Mouse (Mus musculus) kidney, adult 2 months (tissue): ENCODE measurements at regions not wholly inside any gene's neighbourhood (a gene's known extent, or its start where the extent isn't known, plus 50 kb on each side); places are given as distances from the start of the nearest gene placed in this dataset.

Experiments
- DNase-seq: peaks from one replicate; pipeline ENCODE4 v3.0.0; 2021
- H3K27ac ChIP-seq: fragments of 200-500 bp; 2 replicates; pipeline ENCODE4 v1.5.1; 2012; ENCODE audit warnings: low read depth, low read length, control low read depth, inconsistent platforms; ENCODE audit not compliant: insufficient read depth
- H3K27me3 ChIP-seq: fragments of 200-500 bp; replicated peaks from 2 replicates; pipeline ENCODE4 v1.6.1; 2012; ENCODE audit warnings: mild to moderate bottlenecking, moderate library complexity, low read length, inconsistent platforms; ENCODE audit not compliant: control insufficient read depth, insufficient read depth
- H3K36me3 ChIP-seq: fragments of 200-500 bp; 2 replicates; pipeline ENCODE4 v1.6.1; 2012; ENCODE audit warnings: mild to moderate bottlenecking, moderate library complexity, low read length, inconsistent platforms; ENCODE audit not compliant: control insufficient read depth, insufficient read depth
- H3K4me1 ChIP-seq: fragments of 200-500 bp; 2 replicates; pipeline ENCODE4 v1.6.1; 2011; ENCODE audit warnings: low read length; ENCODE audit not compliant: control insufficient read depth, insufficient read depth
- H3K4me3 ChIP-seq: fragments of 200-500 bp; 2 replicates; pipeline ENCODE4 v1.5.1; 2011; ENCODE audit warnings: mild to moderate bottlenecking, low read depth, low read length, control low read depth; ENCODE audit not compliant: insufficient read depth
- CTCF ChIP-seq: fragments of 200-500 bp; conservative IDR thresholded peaks from 2 replicates; pipeline ENCODE4 v1.5.1; 2011; ENCODE audit warnings: low read depth, mild to moderate bottlenecking, control low read depth, low read length, moderate library complexity, mixed read lengths; ENCODE audit not compliant: insufficient read depth, insufficient read length
- POLR2A ChIP-seq: fragments of 200-500 bp; IDR thresholded peaks from one replicate; pipeline ENCODE4 v1.6.1; 2011; ENCODE audit warnings: low read depth, low read length, control low read depth
- WGBS: fragments of 180-500 bp; shearing (Covaris S2); methylation state at CpG from one replicate; pipeline ENCODE4 v1.1.7; 2018; 5-methylcytosine and 5-hydroxymethylcytosine counted together

DNA sequence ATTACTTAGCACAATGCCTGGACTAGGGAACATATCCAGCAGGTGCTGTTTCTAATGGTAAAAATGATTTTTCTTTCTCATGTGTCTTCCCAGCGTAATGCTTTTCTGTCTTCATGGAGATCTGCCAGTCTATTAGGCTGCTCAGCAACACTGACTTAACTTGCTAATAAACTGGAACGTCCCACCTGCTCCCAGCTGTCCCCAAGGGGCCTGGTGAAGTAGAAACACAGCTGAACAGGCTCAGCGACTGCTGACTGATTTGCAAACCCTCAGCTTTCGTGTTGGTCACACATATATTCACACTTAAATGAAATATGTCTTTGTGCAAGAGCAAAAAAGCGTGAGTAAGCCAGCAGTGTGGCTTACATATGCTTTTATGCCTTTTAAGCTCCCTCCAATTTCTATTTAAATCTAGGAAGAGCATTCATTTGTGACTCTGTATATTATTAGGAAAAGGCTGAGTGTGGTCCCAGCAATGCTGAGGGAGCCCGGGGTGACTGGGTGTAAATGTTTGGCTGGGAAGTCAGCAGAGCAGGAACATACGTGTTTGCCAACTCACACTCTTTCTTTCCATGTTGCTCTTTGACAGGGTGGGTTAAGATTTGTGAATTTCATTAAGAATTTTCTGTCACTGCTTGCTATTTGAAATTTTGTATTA, 146.7 kb upstream of the Rgmb start:
- no peak for TF ChIP-seq POLR2A
- TF ChIP-seq CTCF, result no peak
- Histone ChIP-seq H3K4me3 (no peak overlapping the region), H3K4me1 (no peaks in the 10 kb centered on the region), H3K36me3 (no peaks in the 10 kb centered on the region), H3K27me3 (no peaks in the 10 kb centered on the region), H3K27ac (no peak overlapping the region)
- no peak for DNase-seq
- WGBS, result 51% methylated on average over 7 of the region's 7 CpGs

DNA sequence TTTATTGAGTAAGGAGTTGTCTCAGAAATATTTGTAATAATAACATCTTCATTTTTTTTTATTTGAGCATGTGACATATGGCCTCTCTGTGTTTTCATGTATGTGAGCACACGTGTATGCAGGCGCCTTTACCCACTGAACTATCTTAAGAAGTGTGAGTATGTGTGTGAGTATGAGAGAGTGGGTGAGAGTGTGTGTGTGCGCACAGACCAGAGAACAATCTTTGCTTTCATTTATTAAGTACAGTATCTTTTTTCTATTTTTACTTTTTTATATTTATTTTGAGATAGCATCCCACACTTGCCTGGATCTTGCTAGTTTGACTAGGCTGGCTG, 140.5 kb upstream of the Rgmb start:
- no peak overlapping the region for H3K4me3 ChIP-seq
- no peaks in the 10 kb centered on the region for H3K36me3 ChIP-seq
- no peak overlapping the region for H3K27ac ChIP-seq
- no peak for DNase-seq
- no peaks in the 10 kb centered on the region for H3K4me1 ChIP-seq
- WGBS, result 86% methylated on average over 3 of the region's 3 CpGs
- TF ChIP-seq CTCF (no peak), POLR2A (no peak)
- no peaks in the 10 kb centered on the region for H3K27me3 ChIP-seq

DNA sequence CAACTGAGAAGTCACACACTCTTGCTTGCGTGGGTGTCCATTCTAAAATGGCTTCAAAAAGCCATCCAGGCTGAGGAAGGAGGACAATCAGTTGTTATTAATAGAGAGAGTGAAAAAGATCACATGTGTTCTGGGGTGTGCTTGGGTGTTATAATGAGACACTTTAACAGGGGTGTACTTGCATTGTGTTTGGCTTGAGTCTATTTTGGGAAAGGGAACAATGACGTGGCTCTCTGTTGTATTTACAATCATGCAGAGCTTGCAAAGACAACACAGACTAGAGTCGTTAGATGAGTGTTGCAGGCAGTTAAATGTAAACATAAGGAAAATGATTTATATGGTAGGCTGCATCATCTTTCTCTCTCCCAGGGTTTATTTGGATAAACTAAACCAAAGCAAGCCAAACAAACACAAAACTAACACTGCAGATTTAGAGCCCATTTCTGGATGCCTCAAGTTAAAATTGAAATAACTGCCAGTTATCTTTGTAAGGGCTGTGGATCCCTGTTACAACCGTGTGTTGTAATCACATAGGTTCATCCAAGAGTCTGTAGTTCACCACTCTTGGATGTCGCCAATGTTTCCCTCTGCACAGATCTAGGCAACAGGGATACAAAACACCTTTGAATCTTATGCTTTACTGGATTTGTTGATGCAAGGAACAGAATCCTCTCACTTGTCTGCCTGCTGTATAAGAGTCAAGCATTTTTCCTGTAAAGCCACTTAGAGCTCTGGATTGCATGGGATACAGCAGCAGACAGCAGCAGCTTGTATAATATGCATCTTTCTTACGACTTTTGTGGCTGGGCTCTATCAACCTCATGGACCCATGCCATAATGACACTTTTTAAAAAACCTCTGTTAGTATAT, 139.9 kb upstream of the Rgmb start:
- WGBS, result 60% methylated on average over 6 of the region's 6 CpGs
- Histone ChIP-seq H3K27ac (no peak overlapping the region), H3K4me1 (no peaks in the 10 kb centered on the region), H3K27me3 (no peaks in the 10 kb centered on the region), H3K36me3 (no peaks in the 10 kb centered on the region), H3K4me3 (no peak overlapping the region)
- TF ChIP-seq CTCF, result no peak
- TF ChIP-seq POLR2A, result no peak
- no peak for DNase-seq

DNA sequence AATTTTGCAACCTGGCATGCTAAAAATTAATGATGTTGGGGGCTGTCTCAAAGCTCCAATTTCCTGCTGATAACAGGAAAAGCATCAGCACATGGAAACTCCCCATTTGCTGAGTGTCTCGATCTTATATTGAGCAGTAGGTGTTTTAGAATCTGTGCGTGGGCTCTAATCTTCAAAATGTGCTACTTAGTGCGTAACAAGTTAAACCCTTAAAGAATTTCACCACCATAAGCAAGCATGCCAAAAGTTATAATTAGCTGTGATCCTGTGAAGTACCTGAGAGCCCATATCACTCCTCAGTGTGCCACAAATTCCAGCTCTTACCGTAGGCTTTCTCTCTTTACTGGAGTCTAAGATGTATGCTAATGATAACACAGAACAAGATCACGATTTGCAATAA, 137.5 kb upstream of the Rgmb start:
- no peak for DNase-seq
- 79% methylated on average over 5 of the region's 5 CpGs for WGBS
- no peaks in the 10 kb centered on the region for H3K36me3 ChIP-seq
- H3K4me1 ChIP-seq, result no peaks in the 10 kb centered on the region
- TF ChIP-seq POLR2A (no peak), CTCF (no peak)
- H3K27me3 ChIP-seq, result no peaks in the 10 kb centered on the region
- H3K4me3 ChIP-seq, result no peak overlapping the region
- no peak overlapping the region for H3K27ac ChIP-seq

DNA sequence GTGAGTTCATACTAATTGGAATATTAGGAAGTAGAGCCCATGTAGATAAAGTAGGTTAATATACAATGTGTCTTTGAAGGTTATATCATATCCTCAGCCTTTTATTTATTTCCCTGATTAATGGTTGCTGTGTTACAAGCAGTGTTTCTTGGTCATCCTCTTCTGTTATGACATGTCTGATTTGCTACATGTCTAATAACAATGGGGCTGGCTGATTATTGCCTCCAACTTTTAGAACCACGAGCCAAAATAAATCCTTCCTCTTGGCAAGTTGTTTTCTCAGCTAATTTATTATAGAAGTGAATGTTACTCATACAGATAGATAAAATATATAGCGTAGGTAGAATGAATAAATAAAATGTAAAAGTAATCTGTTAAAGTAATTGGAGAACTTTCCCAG, 124.8 kb upstream of the Rgmb start:
- no peak overlapping the region for H3K4me3 ChIP-seq
- no peaks in the 10 kb centered on the region for H3K36me3 ChIP-seq
- DNase-seq, result no peak
- 51% methylated on average over 2 of the region's 2 CpGs for WGBS
- no peak overlapping the region for H3K27ac ChIP-seq
- H3K4me1 ChIP-seq, result no peaks in the 10 kb centered on the region
- no peak for TF ChIP-seq CTCF
- TF ChIP-seq POLR2A, result no peak
- H3K27me3 ChIP-seq, result no peaks in the 10 kb centered on the region

DNA sequence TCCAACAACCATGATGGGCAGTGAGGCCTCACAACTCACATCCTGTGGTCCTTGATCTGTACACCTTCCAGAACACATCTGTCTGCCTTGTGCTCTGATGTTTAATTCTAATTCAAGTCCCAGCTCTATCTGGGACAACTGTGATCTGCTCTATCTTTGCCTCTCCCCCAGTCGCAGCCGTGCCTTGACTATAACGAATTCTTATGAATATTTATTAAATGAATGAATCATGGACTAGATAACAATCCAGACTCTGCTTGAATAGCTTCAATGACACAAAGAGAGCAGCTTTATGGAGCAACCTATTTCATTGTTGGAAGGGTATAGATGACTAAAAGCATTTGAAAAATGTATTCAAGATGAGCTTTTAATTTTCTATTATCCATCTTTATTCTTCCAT, 120.8 kb upstream of the Rgmb start:
- TF ChIP-seq CTCF (no peak), POLR2A (no peak)

DNA sequence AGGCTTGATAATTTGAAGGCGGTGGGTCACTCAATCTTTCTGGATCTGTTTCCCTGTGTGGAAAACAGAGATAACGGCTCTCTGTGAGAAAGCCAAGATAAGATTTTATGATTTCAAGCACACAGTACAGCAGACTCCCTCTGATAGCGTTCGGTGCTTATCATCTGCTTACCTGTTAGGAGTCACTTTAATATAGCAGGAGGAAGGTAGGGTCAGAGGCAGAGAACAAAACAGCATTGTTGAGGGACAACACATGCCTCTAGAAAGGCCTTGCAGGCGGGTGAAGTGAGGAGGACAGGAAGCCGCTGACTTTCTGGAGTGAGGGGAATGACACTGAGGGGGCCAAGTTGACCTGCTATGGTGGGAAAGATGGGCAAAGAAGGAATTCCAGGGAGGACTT, 118.9 kb upstream of the Rgmb start:
- no peak overlapping the region for H3K4me3 ChIP-seq
- TF ChIP-seq CTCF (no peak), POLR2A (no peak)
- no peak for DNase-seq
- no peaks in the 10 kb centered on the region for H3K4me1 ChIP-seq
- WGBS, result 75% methylated on average over 6 of the region's 6 CpGs
- H3K27me3 ChIP-seq, result no peaks in the 10 kb centered on the region
- H3K36me3 ChIP-seq, result no peaks in the 10 kb centered on the region
- H3K27ac ChIP-seq, result no peak overlapping the region

More for the DNA sequence above, 120.8 kb upstream of the Rgmb start:
- no peak for DNase-seq
- Histone ChIP-seq H3K36me3 (no peaks in the 10 kb centered on the region), H3K27ac (no peak overlapping the region), H3K4me3 (no peak overlapping the region), H3K27me3 (no peaks in the 10 kb centered on the region), H3K4me1 (no peaks in the 10 kb centered on the region)
- 90% methylated on average over 3 of the region's 3 CpGs for WGBS
